Comparison of ENCODE assay signal across 20 mouse cellular contexts in genomic region chr2:93806487-93807201, GRCm38 (mm10). TPM values are rescaled to one million over a fixed set of nuclear protein-coding genes. Genes with fewer than 3 reads are reported as not detected.
A peak's percentile ranks its signal among the peaks of the same experiment; 100 is the strongest.
DNase-seq lines count a peak whose midpoint lies in the region; ATAC-seq and TF ChIP-seq lines count a peak whose summit lies in the region.
"Had no signal": no experiment of that assay in that cellular context is flagged by ENCODE, and none has a peak within 500 bp of the region (broad histone marks: within the 10 kb centered on the region; RNA-seq: fewer than 3 reads in every experiment).

No protein-coding gene starts in this region.

- TF ChIP-seq CTCF in kidney, postnatal 0 days (IDR thresholded peaks at IDR 0.05; ENCODE audit: low read depth) = peak; percentile 29; the same call in 1 of the 2 replicates
- TF ChIP-seq CTCF in lung, postnatal 0 days (IDR thresholded peaks at IDR 0.05) = peak; percentile 36
- no peak for TF ChIP-seq CTCF in lung, adult 2 months (IDR thresholded peaks at IDR 0.05; ENCODE audit: insufficient read depth, low read length)

- no peaks in the 10 kb centered on the region for H3K27me3 ChIP-seq in kidney, postnatal 0 days (ENCODE audit: insufficient read depth, low read length)
- H3K27me3 ChIP-seq in lung, postnatal 0 days (replicated peaks; ENCODE audit: insufficient read depth, low read length) = no peaks in the 10 kb centered on the region
- H3K27me3 ChIP-seq: embryonic facial prominence, embryonic 12.5 days; heart, embryonic 15.5 days; limb, embryonic 12.5 days; Patski had no signal

- no peak overlapping the region for H3K27ac ChIP-seq in kidney, postnatal 0 days
- H3K27ac ChIP-seq in lung, postnatal 0 days (ENCODE audit: low read length) = no peak overlapping the region
- H3K27ac ChIP-seq: embryonic facial prominence, embryonic 12.5 days; heart, embryonic 15.5 days; limb, embryonic 12.5 days had no signal

- no peaks in the 10 kb centered on the region for H3K9me3 ChIP-seq in kidney, postnatal 0 days (replicated peaks; ENCODE audit: low read length)
- H3K9me3 ChIP-seq in lung, postnatal 0 days (ENCODE audit: low read length) = no peaks in the 10 kb centered on the region
- H3K9me3 ChIP-seq: embryonic facial prominence, embryonic 12.5 days; heart, embryonic 15.5 days; limb, embryonic 12.5 days had no signal

- no peak overlapping the region for H3K4me2 ChIP-seq in kidney, postnatal 0 days (ENCODE audit: low read length)
- no peak overlapping the region for H3K4me2 ChIP-seq in lung, postnatal 0 days (replicated peaks; ENCODE audit: low read depth, low read length)
- H3K4me2 ChIP-seq: embryonic facial prominence, embryonic 12.5 days; heart, embryonic 15.5 days; limb, embryonic 12.5 days had no signal

- DNase-seq in cerebellum, adult 9-11 months = peak; percentile 34
- DNase-seq in kidney, postnatal 0 days (ENCODE audit: low spot score) = no peak
- DNase-seq in kidney, postnatal 10 days = no peak
- no peak for DNase-seq in lung, postnatal 0 days (ENCODE audit: low spot score)
- DNase-seq in lung, adult 2 months = no peak
- DNase-seq in skeletal muscle tissue, adult 2 months (ENCODE audit: low read depth, low spot score) = peak; percentile 51
- no peak for DNase-seq in urinary bladder, postnatal 14 days (ENCODE audit: low spot score)
- DNase-seq: adrenal gland, adult 8-10 months; B cell, adult 2 months; kidney, adult 2 months; kidney, postnatal 25 days; lung, postnatal 36 days; thymus, postnatal 25 days had no signal

- peaks cover 47% of the 10 kb centered on the region for H3K36me3 ChIP-seq in kidney, postnatal 0 days (ENCODE audit: insufficient read depth, low read length)
- H3K36me3 ChIP-seq in lung, postnatal 0 days (ENCODE audit: insufficient read depth, low read length) = peaks cover 41% of the 10 kb centered on the region

- WGBS in kidney, postnatal 0 days = 89% methylated on average over 6 of the region's 6 CpGs
- 93% methylated on average over 6 of the region's 6 CpGs for WGBS in lung, postnatal 0 days
- 88% methylated on average over 6 of the region's 6 CpGs for WGBS in lung, adult 2 months

- no peaks in the 10 kb centered on the region for H3K4me1 ChIP-seq in kidney, postnatal 0 days (replicated peaks; ENCODE audit: insufficient read depth, low read length)
- H3K4me1 ChIP-seq in lung, postnatal 0 days (ENCODE audit: insufficient read depth, low read depth, low read length) = no peaks in the 10 kb centered on the region
- no peaks in the 10 kb centered on the region for H3K4me1 ChIP-seq in lung, adult 2 months (ENCODE audit: control insufficient read depth, insufficient read depth, low read length)
- H3K4me1 ChIP-seq: embryonic facial prominence, embryonic 12.5 days; heart, embryonic 15.5 days; limb, embryonic 12.5 days had no signal

- no peak overlapping the region for H3K4me3 ChIP-seq in kidney, postnatal 0 days (replicated peaks; ENCODE audit: low read depth, low read length)
- H3K4me3 ChIP-seq in lung, postnatal 0 days (ENCODE audit: low read depth, low read length) = no peak overlapping the region
- H3K4me3 ChIP-seq in lung, adult 2 months (replicated peaks; ENCODE audit: extremely low read depth, low read depth, low read length) = no peak overlapping the region
- H3K4me3 ChIP-seq: embryonic facial prominence, embryonic 12.5 days; erythroblast, embryonic 14.5 days; heart, embryonic 15.5 days; limb, embryonic 12.5 days had no signal

- no peak for TF ChIP-seq POLR2A in lung, adult 2 months (IDR thresholded peaks at IDR 0.05; ENCODE audit: borderline replicate concordance, extremely low read depth, low read depth, low read length)

- H3K9ac ChIP-seq in kidney, postnatal 0 days (ENCODE audit: low read depth, low read length) = no peak overlapping the region
- no peak overlapping the region for H3K9ac ChIP-seq in lung, postnatal 0 days (replicated peaks; ENCODE audit: low read depth)
- H3K9ac ChIP-seq: embryonic facial prominence, embryonic 12.5 days; heart, embryonic 15.5 days; limb, embryonic 12.5 days had no signal

- TF ChIP-seq EP300 in lung, postnatal 0 days (IDR thresholded peaks at IDR 0.05) = no peak

- ATAC-seq in cerebellum, adult (ENCODE audit: insufficient number of reproducible peaks, low FRiP score, low TSS enrichment) = no peak
- no peak for ATAC-seq in kidney, postnatal 0 days (replicated peaks; ENCODE audit: low FRiP score, low read depth)
- no peak for ATAC-seq in lung, postnatal 0 days
- ATAC-seq: forebrain, embryonic 14.5 days; Patski had no signal

RNA-seq across cellular contexts. Expression of gene Ext2, which starts 15.7 kb away (rescaled TPM):
- 109 and 111 TPM in 2 replicates for polyA plus RNA-seq in kidney, postnatal 0 days (2015; fragmentation: Nextera tagmentation; extraction: Ambion mirVana)
- 69.6 and 76.6 TPM in 2 replicates for polyA plus RNA-seq in lung, postnatal 0 days (2015; fragmentation: Nextera tagmentation; extraction: Ambion mirVana)
- 58.3 and 59.5 TPM in 2 replicates for polyA plus RNA-seq in lung, adult 2 months (2012; rRNA removed)

RNA-seq across cellular contexts. Expression of gene Accs, which starts 43.1 kb away (rescaled TPM):
- 7.6 and 9.9 TPM in 2 replicates for polyA plus RNA-seq in kidney, postnatal 0 days (2015; fragmentation: Nextera tagmentation; extraction: Ambion mirVana)
- 5.7 and 6.0 TPM in 2 replicates for polyA plus RNA-seq in lung, postnatal 0 days (2015; fragmentation: Nextera tagmentation; extraction: Ambion mirVana)
- polyA plus RNA-seq in lung, adult 2 months (2012; rRNA removed) = 17.5 and 19.1 TPM in 2 replicates
- polyA plus RNA-seq: erythroblast, embryonic 14.5 days had no signal

Comparison
In these comparisons a context has a peak if more than half of its experiments do, and no peak if none do; other contexts are left out.
1. DNase-seq: peak in cerebellum, adult 9-11 months (single experiment) and skeletal muscle tissue, adult 2 months (single experiment); none in kidney, postnatal 0 days (single experiment), kidney, postnatal 10 days (single experiment), lung, postnatal 0 days (single experiment), lung, adult 2 months (single experiment) and urinary bladder, postnatal 14 days (single experiment).